In the genomic region with DNA sequence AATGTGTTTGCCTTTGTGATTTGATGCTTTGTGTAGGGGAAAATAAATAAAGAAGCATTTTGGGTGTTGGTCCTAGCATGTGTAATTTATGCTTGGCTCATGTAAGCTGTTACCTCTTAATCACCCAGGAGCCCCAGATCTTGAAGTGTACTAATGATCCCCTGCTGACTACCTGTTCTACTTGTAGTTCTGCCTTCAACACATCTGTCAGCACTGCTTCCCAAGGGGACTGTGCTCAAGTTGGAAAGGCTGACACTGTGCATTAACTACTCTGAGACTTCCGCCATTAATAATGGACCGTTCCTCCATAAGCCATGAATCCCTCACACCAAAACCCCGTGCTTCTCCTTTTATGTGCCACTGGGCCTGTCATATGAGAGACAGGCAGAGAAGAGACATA, we compare ENCODE assay signal across 27 mouse cellular contexts.
DNase-seq lines count a peak whose midpoint lies in the region; ATAC-seq lines count a peak whose summit lies in the region.
"Had no signal": no experiment of that assay in that cellular context is flagged by ENCODE, and none has a peak within 500 bp of the region (broad histone marks: within the 10 kb centered on the region; RNA-seq: fewer than 3 reads in every experiment).

No protein-coding gene starts in this region.

- H3K27ac ChIP-seq in forebrain, embryonic 11.5 days (ENCODE audit: low read depth, low read length) = no peak overlapping the region
- H3K27ac ChIP-seq in forebrain, embryonic 10.5 days = no peak overlapping the region
- no peak overlapping the region for H3K27ac ChIP-seq in midbrain, embryonic 12.5 days (replicated peaks)
- no peak overlapping the region for H3K27ac ChIP-seq in midbrain, embryonic 10.5 days (replicated peaks)
- no peak overlapping the region for H3K27ac ChIP-seq in forebrain, embryonic 15.5 days (replicated peaks)
- H3K27ac ChIP-seq in midbrain, embryonic 15.5 days = peak overlapping the region; percentile 32; the same call in 1 of the 2 replicates
- no peak overlapping the region for H3K27ac ChIP-seq in intestine, embryonic 15.5 days
- H3K27ac ChIP-seq: gastrocnemius, adult 2 months; heart, adult 2 months; limb, embryonic 10.5 days; limb, embryonic 15.5 days; liver, embryonic 13.5 days had no signal

- H3K4me3 ChIP-seq in forebrain, embryonic 11.5 days (ENCODE audit: low read depth, low read length) = no peak overlapping the region
- H3K4me3 ChIP-seq in forebrain, embryonic 10.5 days = no peak overlapping the region
- H3K4me3 ChIP-seq in midbrain, embryonic 12.5 days = no peak overlapping the region
- H3K4me3 ChIP-seq in midbrain, embryonic 10.5 days = no peak overlapping the region
- H3K4me3 ChIP-seq in forebrain, embryonic 15.5 days = no peak overlapping the region
- H3K4me3 ChIP-seq in midbrain, embryonic 15.5 days = no peak overlapping the region
- no peak overlapping the region for H3K4me3 ChIP-seq in intestine, embryonic 15.5 days (replicated peaks)
- H3K4me3 ChIP-seq: gastrocnemius, adult 2 months; heart, adult 2 months; heart, embryonic 12.5 days; limb, embryonic 10.5 days; limb, embryonic 15.5 days; liver, embryonic 13.5 days; megakaryocyte, embryonic 14.5 days had no signal

- no peaks in the 10 kb centered on the region for H3K36me3 ChIP-seq in forebrain, embryonic 11.5 days (ENCODE audit: control insufficient read depth, insufficient read depth, low read length)
- H3K36me3 ChIP-seq in forebrain, embryonic 10.5 days (replicated peaks) = no peaks in the 10 kb centered on the region
- H3K36me3 ChIP-seq in midbrain, embryonic 12.5 days = no peaks in the 10 kb centered on the region
- H3K36me3 ChIP-seq in midbrain, embryonic 10.5 days = no peaks in the 10 kb centered on the region
- H3K36me3 ChIP-seq in forebrain, embryonic 15.5 days = no peaks in the 10 kb centered on the region
- no peaks in the 10 kb centered on the region for H3K36me3 ChIP-seq in midbrain, embryonic 15.5 days (replicated peaks)
- H3K36me3 ChIP-seq in intestine, embryonic 15.5 days = no peaks in the 10 kb centered on the region
- H3K36me3 ChIP-seq: heart, embryonic 12.5 days; limb, embryonic 10.5 days; limb, embryonic 15.5 days; liver, embryonic 13.5 days had no signal

- ATAC-seq in forebrain, embryonic 11.5 days (replicated peaks; ENCODE audit: low FRiP score) = peak; percentile 44; the same call in 1 of the 2 replicates
- peak; percentile 58; the same call in 1 of the 2 replicates for ATAC-seq in midbrain, embryonic 12.5 days (ENCODE audit: low FRiP score, low read depth)
- peak; percentile 83 for ATAC-seq in forebrain, embryonic 15.5 days (replicated peaks)
- peak; percentile 75 for ATAC-seq in midbrain, embryonic 15.5 days (replicated peaks)
- no peak for ATAC-seq in intestine, embryonic 15.5 days
- ATAC-seq: intestine, postnatal 0 days; lung, postnatal 0 days had no signal

- H3K4me2 ChIP-seq in forebrain, embryonic 11.5 days (ENCODE audit: low read depth, low read length, severe bottlenecking) = no peak overlapping the region
- H3K4me2 ChIP-seq in midbrain, embryonic 12.5 days (replicated peaks) = no peak overlapping the region
- H3K4me2 ChIP-seq in forebrain, embryonic 15.5 days (replicated peaks) = no peak overlapping the region
- no peak overlapping the region for H3K4me2 ChIP-seq in midbrain, embryonic 15.5 days
- H3K4me2 ChIP-seq in intestine, embryonic 15.5 days (replicated peaks) = no peak overlapping the region
- H3K4me2 ChIP-seq: heart, embryonic 12.5 days; limb, embryonic 15.5 days; liver, embryonic 13.5 days had no signal

- DNase-seq in forebrain, embryonic 11.5 days (ENCODE audit: low spot score) = no peak
- DNase-seq in forebrain, embryonic 10.5 days (ENCODE audit: extremely low spot score, low spot score) = no peak
- no peak for DNase-seq in midbrain, embryonic 10.5 days (ENCODE audit: low spot score)
- DNase-seq in adrenal gland, adult 8-10 months = no peak
- DNase-seq: adrenal gland, adult 2 months; cerebellum, adult 8-10 months; cerebellum, postnatal 36 days; gastrocnemius, adult 2 months; heart, adult 2 months; kidney, adult 9 months; kidney, postnatal 10 days; liver, embryonic 13.5 days; lung, adult 18-20 months; lung, postnatal 4 days; right cerebral cortex, postnatal 25 days; thymus, adult 18-20 months; thymus, postnatal 36 days had no signal

- no peaks in the 10 kb centered on the region for H3K27me3 ChIP-seq in forebrain, embryonic 11.5 days (ENCODE audit: control insufficient read depth, insufficient read depth, low read length)
- no peaks in the 10 kb centered on the region for H3K27me3 ChIP-seq in forebrain, embryonic 10.5 days (ENCODE audit: poor library complexity, severe bottlenecking)
- H3K27me3 ChIP-seq in midbrain, embryonic 12.5 days = no peaks in the 10 kb centered on the region
- no peaks in the 10 kb centered on the region for H3K27me3 ChIP-seq in midbrain, embryonic 10.5 days (ENCODE audit: low read depth, poor library complexity, severe bottlenecking)
- no peaks in the 10 kb centered on the region for H3K27me3 ChIP-seq in forebrain, embryonic 15.5 days
- H3K27me3 ChIP-seq in midbrain, embryonic 15.5 days (replicated peaks) = no peaks in the 10 kb centered on the region
- no peaks in the 10 kb centered on the region for H3K27me3 ChIP-seq in intestine, embryonic 15.5 days (replicated peaks)
- H3K27me3 ChIP-seq: heart, embryonic 12.5 days; limb, embryonic 15.5 days; liver, embryonic 13.5 days; megakaryocyte, embryonic 14.5 days had no signal

- 69% methylated on average over 3 of the region's 3 CpGs for WGBS in forebrain, embryonic 11.5 days
- WGBS in forebrain, embryonic 10.5 days = 95% methylated on average over 3 of the region's 3 CpGs
- WGBS in midbrain, embryonic 12.5 days = 78% methylated on average over 3 of the region's 3 CpGs
- 92% methylated on average over 3 of the region's 3 CpGs for WGBS in midbrain, embryonic 10.5 days
- WGBS in forebrain, embryonic 15.5 days = 52% methylated on average over 3 of the region's 3 CpGs
- 61% methylated on average over 3 of the region's 3 CpGs for whole genome bisulfite sequencing in midbrain, embryonic 15.5 days
- 85% methylated on average over 3 of the region's 3 CpGs for WGBS in intestine, embryonic 15.5 days

- H3K4me1 ChIP-seq in forebrain, embryonic 11.5 days (replicated peaks; ENCODE audit: control insufficient read depth, insufficient read depth, low read length) = no peaks in the 10 kb centered on the region
- H3K4me1 ChIP-seq in forebrain, embryonic 10.5 days = 0 out of 2 replicates have a peak, but pooled peaks cover 3% of the 10 kb centered on the region
- H3K4me1 ChIP-seq in midbrain, embryonic 12.5 days = peaks cover 5% of the 10 kb centered on the region; the same call in 1 of the 2 replicates
- no peaks in the 10 kb centered on the region for H3K4me1 ChIP-seq in midbrain, embryonic 10.5 days
- no peaks in the 10 kb centered on the region for H3K4me1 ChIP-seq in forebrain, embryonic 15.5 days
- H3K4me1 ChIP-seq in midbrain, embryonic 15.5 days = peaks cover 9% of the 10 kb centered on the region; the same call in 1 of the 2 replicates
- no peaks in the 10 kb centered on the region for H3K4me1 ChIP-seq in intestine, embryonic 15.5 days (replicated peaks)
- H3K4me1 ChIP-seq: heart, embryonic 12.5 days; limb, embryonic 15.5 days; liver, embryonic 13.5 days; megakaryocyte, embryonic 14.5 days had no signal

- no peak overlapping the region for H3K9ac ChIP-seq in forebrain, embryonic 11.5 days (ENCODE audit: low read length)
- H3K9ac ChIP-seq in midbrain, embryonic 12.5 days (replicated peaks) = no peak overlapping the region
- no peak overlapping the region for H3K9ac ChIP-seq in forebrain, embryonic 15.5 days (replicated peaks)
- no peak overlapping the region for H3K9ac ChIP-seq in midbrain, embryonic 15.5 days
- H3K9ac ChIP-seq in intestine, embryonic 15.5 days = no peak overlapping the region
- H3K9ac ChIP-seq: heart, embryonic 12.5 days; limb, embryonic 15.5 days; liver, embryonic 13.5 days had no signal

- H3K9me3 ChIP-seq in forebrain, embryonic 11.5 days (ENCODE audit: control insufficient read depth, low read length) = no peaks in the 10 kb centered on the region
- no peaks in the 10 kb centered on the region for H3K9me3 ChIP-seq in forebrain, embryonic 10.5 days
- H3K9me3 ChIP-seq in midbrain, embryonic 12.5 days = no peaks in the 10 kb centered on the region
- H3K9me3 ChIP-seq in midbrain, embryonic 10.5 days (replicated peaks) = no peaks in the 10 kb centered on the region
- no peaks in the 10 kb centered on the region for H3K9me3 ChIP-seq in forebrain, embryonic 15.5 days
- H3K9me3 ChIP-seq in midbrain, embryonic 15.5 days = no peaks in the 10 kb centered on the region
- H3K9me3 ChIP-seq in intestine, embryonic 15.5 days = no peaks in the 10 kb centered on the region
- H3K9me3 ChIP-seq: heart, embryonic 12.5 days; limb, embryonic 10.5 days; limb, embryonic 15.5 days; liver, embryonic 13.5 days; megakaryocyte, embryonic 14.5 days had no signal
